Mouse (Mus musculus): ENCODE measurements at regions not wholly inside any gene's neighbourhood (a gene's known extent, or its start where the extent isn't known, plus 50 kb on each side); places are given as distances from the start of the nearest gene placed in this dataset.

- no peak for ATAC-seq (replicated peaks; ENCODE audit: low FRiP score, poor library complexity, severe bottlenecking)
Observed at GRCm38 (mm10) chr4:8926642-8927275, 687.9 kb upstream of the Car8 start.

GRCm38 (mm10) chr4:8922695-8923363, 684.0 kb upstream of the Car8 start:
- ATAC-seq (replicated peaks; ENCODE audit: low FRiP score, poor library complexity, severe bottlenecking): no peak

DNA sequence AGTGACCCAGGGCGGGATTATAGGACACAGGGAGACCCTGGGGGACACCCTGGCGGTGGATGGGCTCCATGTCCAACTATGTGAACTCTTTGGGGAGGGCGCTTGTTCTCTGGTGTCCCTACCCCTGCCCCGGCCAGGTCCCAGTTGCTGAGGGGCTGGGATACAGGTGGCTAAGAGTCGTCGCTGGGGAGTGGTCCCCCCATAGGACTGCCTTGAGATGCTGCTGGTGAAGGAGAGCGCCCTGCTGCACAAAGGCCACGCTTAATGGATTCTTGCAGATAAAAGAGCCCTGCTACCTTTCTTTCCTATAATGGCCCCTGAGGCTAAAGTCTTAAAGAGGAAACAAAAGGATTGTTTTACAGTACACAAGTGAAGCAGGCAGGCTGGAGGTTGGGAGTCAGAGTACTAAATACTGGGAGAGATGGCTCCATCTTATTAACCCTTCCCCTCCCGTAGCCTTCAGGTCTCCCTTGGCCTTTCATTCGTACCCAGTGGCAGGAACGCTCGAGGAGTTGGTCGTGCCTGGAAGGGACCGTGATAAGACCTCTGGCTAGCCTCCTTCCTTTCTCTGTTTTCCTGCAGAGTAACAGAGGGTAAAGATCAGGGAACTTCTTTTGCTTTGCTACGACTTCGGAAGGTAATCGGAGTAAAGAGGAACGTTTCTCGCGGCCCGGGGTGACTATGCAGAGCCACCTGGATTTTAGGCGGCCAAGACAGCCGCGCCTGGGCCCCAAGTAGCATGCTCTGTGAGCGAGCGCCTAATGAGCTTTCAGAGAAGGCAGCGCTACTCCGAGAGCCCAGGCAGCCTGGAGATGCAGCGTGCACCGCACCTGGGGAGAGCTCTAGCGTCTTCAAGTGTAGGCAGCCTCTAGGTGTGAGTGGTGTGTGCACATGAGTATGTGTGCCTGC, 682.9 kb upstream of the Car8 start:
- no peak for ATAC-seq (replicated peaks; ENCODE audit: low FRiP score, poor library complexity, severe bottlenecking)

GRCm38 (mm10) chr4:8920306-8920705, 681.5 kb upstream of the Car8 start:
- no peak for ATAC-seq (replicated peaks; ENCODE audit: low FRiP score, poor library complexity, severe bottlenecking)

DNA sequence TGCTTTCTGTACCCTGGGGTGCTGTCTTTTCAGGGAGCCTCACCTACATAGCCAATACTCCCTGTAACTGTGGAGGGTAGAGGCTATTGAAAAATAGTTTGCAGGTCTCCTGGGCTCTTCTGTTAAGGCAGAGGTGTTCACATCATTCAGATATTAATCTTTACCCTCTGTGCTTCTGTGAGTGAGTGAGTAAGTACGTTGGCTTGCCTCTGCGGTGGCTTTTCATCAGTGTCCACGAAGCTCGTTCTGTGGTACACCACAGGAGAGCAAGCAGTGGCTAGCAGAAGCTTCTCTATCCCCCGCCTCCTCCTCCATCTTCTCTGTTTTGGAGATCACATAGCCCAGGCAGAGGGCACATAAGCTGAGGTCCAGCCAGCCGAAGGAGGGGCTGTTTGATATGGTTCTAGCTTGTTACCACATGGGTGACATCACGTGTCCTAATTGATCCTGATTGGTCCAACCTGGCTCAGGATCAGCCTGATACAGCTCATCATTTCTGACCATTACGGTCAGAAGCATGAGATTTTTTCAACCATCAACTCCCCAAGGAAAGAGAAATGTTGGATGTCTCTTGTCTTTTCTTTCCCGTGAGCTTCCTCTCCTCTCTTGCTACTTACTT, 680.6 kb upstream of the Car8 start:
- ATAC-seq (replicated peaks; ENCODE audit: low FRiP score, poor library complexity, severe bottlenecking): no peak

All from erythroblast, adult 5-6 weeks (primary cell).